Mouse (Mus musculus) heart, adult 8-10 months (tissue): ENCODE data around the gene Fcrlb. TPM values are rescaled to one million over a fixed set of nuclear protein-coding genes. Genes with fewer than 3 reads are reported as not detected.
A peak's percentile ranks its signal among the peaks of the same experiment; 100 is the strongest.

Source experiments
- DNase-seq: peaks from one replicate; pipeline ENCODE4 v3.0.0; 2022; ENCODE audit warnings: low spot score
- total RNA-seq, 4 experiments: library from RNA; stranded (reverse); gene quantifications; 2 replicates each; pipeline ENCODE4 v1.2.4; 2022

Gene Fcrlb
- total RNA-seq, 4 experiments from 2014 or later, result not detected

DNA sequence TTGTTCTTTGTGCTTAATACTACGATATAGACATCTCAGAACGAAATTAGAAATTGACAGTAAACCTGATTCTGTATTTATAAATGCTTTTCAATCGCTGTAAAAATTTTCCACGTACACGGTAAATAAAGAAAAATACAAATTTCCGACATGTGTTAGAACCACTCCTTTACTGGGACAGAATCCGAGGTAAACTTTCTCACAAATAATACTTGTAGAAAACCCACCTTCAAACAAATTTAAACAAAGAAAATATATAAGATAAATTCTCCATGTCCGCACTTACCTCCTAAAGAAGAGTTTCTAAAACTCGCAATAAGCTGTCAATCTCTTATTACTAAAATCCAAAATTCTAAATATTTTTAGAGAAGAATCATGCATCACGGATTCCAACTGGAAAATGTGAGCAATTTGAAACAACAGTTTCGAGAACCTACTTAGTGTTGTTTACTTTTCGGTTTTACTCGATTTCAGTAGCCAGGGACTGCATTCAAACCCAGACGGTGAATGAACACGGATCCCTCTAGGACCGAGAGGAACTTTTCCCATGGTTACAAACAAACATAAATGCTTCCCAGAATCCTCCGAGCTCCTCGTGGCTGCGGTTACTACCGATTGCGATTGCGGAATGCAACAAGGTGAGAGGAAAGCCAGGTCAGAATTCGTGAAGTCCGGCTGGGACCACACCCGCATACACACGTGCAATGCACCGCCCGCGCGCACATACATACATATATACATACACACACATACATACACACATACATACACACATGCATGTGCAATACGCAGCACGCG, 44.4 kb downstream of the Fcrlb start:
- peak; percentile 92 for DNase-seq

DNA sequence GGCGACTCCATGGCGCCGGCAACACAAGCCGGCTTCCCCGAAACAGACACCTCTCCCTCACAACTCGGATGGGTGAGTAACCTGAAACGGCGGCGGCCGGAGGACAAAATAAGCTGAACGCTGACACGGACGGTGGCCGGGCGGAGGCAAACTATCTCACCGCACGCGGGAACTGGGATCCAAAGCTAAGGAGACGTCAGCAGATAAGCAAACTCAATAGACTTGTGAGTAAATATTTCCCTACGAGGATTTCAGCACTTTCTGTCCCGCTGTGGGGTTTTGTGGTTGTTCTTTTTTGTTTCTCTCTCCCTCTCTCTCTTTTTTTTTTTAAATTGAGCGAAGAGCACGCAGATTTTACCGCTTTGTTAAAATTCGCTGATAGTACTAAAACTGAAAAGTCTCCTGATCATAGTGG, 45.0 kb downstream of the Fcrlb start, which contains the start of gene Atf6:
Gene Atf6, minus strand, starts transcription at position 81 of the 415 bp plus-strand sequence.
- peak; percentile 97 for DNase-seq

DNA sequence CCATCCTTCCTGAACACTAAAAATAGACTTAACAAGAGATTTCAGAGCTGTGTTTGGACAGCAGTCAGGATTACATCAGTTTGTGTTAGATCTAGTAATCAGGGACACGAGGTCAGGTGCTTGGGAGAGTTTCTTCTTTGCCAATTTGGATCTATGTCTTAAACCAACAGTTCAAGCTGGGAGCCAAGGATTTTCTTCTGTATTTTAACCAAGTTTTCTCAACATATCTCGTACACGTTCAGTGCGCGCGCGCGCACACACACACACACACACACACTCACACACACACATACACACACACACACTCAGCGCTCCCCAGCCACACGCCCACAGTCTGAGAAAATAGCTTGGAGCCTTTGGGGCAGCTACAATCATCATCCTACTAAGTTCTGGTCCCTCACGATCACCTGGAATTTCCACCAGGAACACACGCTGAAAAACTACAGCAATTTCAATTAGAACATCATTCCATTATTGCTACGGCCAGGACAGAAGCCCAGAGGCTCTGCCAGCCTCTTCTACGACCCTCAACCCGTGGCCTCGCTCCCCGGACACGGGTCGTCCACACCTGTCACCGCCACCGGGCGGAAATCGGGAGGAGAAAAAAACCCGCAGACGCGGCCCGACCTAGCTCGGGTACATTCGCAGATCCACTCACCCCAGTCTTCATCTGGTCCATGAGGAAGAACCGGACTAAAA, 45.6 kb downstream of the Fcrlb start:
- no peak for DNase-seq

DNA sequence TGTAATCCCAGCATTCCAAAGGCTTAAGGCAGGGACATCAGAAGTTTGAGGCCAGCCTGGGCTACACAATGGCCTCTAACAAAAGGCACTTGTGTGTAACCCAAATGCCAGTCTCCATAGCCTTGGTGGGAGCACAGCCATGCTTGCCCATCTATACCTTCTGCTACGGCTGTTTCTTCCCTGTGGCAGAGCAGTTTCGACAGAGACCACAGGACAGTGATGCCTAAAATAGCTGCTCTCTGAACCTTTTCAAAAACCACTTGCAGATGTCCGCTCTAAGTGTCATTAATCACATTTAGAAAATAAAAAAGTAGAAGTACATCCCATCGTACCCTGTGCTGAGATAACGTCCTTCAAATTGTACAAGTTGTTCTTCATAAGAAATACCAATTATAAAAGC, 47.3 kb downstream of the Fcrlb start:
- no peak for DNase-seq

DNA sequence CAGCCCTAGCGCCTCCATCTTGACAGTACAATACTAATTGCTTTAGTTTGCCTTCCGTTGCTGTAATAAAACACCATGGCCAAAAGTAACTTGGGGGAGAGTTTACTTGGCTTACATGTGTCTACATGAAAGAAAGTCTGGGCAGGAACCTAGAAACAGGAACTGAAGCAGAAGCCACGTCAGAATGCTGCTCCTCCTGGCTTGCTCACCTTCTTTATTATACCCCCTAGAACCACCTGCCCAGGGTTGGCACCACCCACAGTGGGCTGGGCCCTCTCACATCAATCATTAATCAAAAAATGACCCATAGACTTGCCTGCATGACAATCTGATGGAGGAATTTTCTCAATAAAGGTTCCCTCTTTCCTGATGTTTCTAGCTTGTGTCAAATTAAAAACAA, 48.0 kb downstream of the Fcrlb start:
- no peak for DNase-seq

DNA sequence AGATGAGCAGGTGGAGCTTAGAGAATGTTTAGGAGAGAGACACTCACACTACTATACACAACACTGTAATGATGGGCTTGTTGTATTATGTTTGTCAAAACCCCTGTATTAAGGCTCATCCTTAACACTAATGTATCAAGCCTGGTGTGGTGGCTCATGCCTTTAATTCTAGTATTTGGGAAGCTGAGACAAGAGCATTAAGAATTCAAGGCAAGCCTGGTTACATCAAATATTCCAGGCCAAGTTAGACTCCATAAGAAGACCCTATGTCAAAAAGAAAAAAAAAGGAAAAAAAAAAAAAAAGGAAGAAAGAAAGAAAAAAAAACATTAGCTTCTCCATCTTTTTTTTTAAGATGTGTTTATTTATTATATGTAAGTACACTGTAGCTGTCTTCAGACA, 48.5 kb downstream of the Fcrlb start:
- no peak for DNase-seq

DNA sequence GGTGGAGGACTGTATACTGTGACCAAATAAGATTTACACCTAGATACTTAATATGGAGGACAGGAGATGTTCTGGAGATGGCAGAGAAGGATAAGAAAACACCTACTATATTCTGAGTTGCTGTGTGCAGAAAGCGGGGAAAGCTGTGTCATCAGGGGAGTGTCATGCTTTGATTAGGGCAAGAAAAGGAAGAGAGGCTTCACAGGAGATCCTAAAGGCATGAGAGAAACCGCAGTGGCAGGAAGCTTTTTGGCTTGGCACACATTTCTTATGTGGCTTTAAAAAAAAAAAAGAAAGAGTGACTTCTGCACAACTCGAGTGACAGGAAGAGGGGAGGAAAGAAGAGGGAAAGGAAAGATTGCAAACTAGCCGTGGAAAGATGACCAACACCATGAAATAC, 49.7 kb downstream of the Fcrlb start:
- DNase-seq, result no peak

DNA sequence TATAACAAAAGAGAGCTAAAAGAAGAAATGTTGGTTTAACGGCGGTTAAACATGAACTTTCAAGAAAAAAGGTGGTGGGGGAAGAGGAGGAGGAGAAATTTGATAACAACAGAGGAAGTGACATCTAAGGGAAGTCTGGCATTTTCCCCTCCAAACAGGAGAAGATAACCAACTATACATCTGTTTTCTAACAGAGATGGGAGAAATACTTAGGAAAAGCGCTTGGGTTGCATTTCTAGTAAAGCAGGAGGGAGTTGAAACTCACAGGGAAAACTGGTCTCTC, 50.4 kb downstream of the Fcrlb start:
- no peak for DNase-seq

DNA sequence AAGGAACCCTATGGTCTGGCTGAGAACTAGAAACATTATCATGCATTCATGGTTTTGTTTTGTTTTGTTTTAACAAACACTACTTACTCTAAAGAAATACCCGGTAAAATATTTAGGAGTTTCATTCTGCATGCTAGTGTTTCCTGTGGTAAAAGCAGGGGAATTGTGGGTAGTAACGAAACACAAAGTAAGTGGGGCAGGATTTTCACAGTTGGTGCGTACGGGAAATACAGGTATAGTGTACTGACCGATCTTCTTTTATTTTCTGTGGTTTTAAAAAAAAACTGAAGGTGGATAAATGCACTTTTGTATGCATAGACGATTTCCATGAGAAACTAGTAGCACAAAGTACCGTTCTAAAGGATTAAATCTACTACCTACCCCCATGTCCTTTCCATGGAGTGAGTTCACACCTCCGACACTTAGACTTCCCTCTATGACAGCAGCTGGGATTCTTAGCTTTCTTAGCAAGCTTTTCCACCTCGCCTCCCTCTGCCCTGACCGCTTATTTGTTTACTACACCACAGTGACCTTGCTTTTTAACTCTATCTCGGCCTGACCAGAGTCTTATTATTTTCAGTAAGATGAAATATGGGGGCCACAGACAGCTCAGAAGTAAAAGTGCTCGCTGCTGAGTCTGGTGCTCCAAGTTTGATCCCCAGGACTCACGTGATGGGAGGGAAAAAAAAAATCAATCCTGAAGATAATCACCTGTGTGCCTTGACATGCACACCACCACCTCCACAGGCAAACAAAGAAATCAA, 50.9 kb downstream of the Fcrlb start:
- DNase-seq, result no peak

DNA sequence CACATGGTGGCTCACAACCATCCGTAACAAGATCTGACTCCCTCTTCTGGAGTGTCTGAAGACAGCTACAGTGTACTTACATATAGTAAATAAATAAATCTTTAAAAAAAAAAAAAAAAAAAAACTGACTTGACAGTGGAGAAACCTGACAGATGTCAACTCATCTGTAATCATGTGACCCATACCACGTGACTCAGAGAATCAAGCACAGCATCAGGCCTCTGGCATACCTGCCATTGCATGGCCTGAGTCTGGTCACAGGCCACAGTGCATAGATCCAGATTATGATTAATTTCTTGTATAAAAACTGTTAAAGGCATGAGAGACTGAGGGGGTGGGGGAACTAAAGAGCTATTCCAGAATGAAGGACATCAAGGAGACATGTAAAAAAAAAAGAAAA, 53.9 kb downstream of the Fcrlb start:
- no peak for DNase-seq

DNA sequence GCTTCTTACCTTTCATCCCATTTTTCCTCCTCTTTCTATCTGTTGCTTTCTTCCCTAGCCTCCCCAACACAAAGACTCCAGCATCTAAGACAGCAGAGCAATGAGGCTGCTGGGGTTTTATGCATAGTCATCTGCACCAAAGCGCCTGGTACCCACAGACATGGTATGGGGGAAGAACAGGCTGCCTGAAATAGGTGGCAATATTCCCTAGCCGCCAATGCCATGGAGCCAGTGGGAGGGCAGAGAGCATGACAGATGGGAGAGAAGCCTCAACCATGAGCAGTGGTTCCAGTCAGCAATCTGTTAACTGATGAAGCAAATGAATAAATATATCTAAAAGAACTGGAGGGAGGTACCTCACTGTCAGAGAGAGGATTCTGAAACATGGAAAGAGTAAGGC, 55.4 kb downstream of the Fcrlb start:
- DNase-seq, result no peak

Other genes starting within 250 kb of the Fcrlb start
- gene Atf6, start 45.2 kb downstream of the Fcrlb start, total RNA-seq, result 10 to 100 TPM; 70.6 to 81.4 (median 76.4) TPM
- under 1 TPM in 3 of 4 experiments, not detected in 1; 0.44 to 0.68 (median 0.57) TPM for gene Gm26620, start 27.9 kb downstream of the Fcrlb start, total RNA-seq
- 1 to 10 TPM; 7.6 to 8.9 (median 8.3) TPM for gene Dusp12, start 27.4 kb downstream of the Fcrlb start, total RNA-seq
- 1 to 10 TPM in 1 of 4 experiments, under 1 TPM in 2, not detected in 1; 0.75 to 1.1 (median 0.86) TPM for gene Fcrla, start 14.6 kb upstream of the Fcrlb start, total RNA-seq
- gene Fcgr2b, start 63.6 kb upstream of the Fcrlb start, total RNA-seq, result 10 to 100 TPM in 1 of 4 experiments, 1 to 10 TPM in 3; 3.9 to 10.6 (median 5.7) TPM
- gene Fcgr4, start 106.0 kb upstream of the Fcrlb start, total RNA-seq, result 1 to 10 TPM in 1 of 4 experiments, under 1 TPM in 2, not detected in 1; 0.22 to 1.4 (median 0.50) TPM
- 10 to 100 TPM in 2 of 4 experiments, 1 to 10 TPM in 2; 7.8 to 13.7 (median 9.7) TPM for gene Fcgr3, start 152.0 kb upstream of the Fcrlb start, total RNA-seq
- 1 to 10 TPM in 1 of 4 experiments, under 1 TPM in 3; 0.60 to 2.0 (median 0.88) TPM for gene Cfap126, start 201.0 kb upstream of the Fcrlb start, total RNA-seq
- gene Sdhc, start 237.7 kb upstream of the Fcrlb start, total RNA-seq, result 1,000 to 10,000 TPM; 1,259 to 1,304 (median 1,268) TPM
- gene Mpz, start 237.8 kb upstream of the Fcrlb start, total RNA-seq, result under 1 TPM in 2 of 4 experiments, not detected in 2; 0.31 to 0.41 TPM